Mouse (Mus musculus) adrenal gland, adult (tissue): Measurements from ENCODE around the gene BC034090.
"Not testable (repeated sequence)": the region's sequence is repeated elsewhere in the genome, so short reads cannot be mapped to it uniquely, and the experiment has no call there.

Experiments
- DNase-seq, 2 experiments: peaks; one replicate each; pipeline ENCODE4 v3.0.0; 2022 to 2023; ENCODE audit warnings: low spot score in 1 of 2; ENCODE audit not compliant: inconsistent age in 2 of 2

BC034090 gene

DNA sequence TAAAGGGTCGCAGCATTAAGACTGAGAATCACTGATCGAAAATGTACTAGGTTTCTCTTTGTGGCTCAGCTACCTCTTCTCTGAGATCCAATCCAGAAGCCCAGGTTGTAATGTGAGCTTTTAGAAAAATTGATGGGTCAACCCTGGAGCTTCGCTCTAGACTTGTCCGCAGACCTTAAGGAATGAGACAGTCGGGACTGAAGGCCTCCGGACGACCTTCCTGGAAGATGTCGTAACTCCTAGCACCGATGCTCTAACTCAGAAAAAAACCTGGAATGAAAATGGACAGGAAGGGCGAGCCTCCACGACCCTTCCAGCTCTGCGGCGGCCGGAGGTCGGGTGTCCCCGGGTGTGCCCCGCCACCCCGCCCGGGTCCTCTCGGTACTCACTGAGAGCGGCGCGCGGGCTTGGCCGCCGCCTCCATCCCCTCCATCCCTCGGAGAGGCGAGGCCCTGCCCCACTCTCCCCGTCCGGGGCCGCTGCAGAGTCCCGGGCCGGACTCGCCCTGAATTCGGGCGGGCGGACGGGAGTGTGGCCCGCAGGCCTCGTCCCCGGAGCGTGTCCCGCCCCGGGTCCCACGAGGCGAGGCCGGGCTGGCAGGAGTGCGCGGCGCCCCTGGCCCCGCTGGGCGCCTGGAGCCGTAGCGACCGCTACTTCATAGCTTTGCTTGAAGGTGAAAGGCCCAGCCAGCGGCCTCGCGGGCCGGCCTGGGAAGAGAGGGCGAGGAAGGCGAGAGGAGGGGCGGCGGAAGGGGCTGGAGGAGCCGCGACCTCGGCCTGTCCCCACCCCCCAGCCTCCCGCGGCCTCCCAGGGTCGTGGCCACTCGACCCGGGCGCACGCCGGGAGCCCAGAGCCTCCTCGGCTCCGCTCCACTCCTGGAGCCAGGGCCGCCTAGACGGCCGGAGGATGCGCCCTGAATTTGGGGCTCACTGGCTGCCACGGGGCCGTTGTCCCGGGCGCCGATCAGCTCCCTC lies at the start of gene BC034090:
TSS of gene BC034090 (minus strand) at position 648 of the 974 bp plus-strand sequence.
- peak; percentile 81 to 93 for DNase-seq

GRCm38 (mm10) chr1:155293446-155293845 lies 49.2 kb upstream of the BC034090 start:
- DNase-seq = peak; percentile 20 to 91

DNA sequence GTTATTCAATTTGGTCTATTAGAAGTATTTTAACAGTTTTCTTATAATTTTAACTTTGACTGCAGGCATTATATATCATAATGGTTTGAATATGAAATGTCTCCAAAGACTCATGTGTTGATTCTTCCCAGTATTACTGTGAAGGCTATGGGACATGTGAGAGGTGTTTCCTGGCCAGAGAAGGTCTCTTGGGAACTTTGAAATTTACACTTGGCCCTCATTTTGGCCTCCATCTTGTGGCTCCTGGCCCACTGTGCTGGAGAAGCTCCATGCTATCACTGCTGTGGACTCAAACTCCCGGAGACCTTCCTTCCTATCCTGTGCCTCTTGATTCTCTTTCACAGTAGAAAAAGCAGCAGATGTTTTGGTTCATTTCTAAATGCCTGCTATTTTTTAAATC lies 45.2 kb upstream of the BC034090 start:
- no peak for DNase-seq

GRCm38 (mm10) chr1:155288033-155288432 lies 43.8 kb upstream of the BC034090 start:
- DNase-seq = no peak

DNA sequence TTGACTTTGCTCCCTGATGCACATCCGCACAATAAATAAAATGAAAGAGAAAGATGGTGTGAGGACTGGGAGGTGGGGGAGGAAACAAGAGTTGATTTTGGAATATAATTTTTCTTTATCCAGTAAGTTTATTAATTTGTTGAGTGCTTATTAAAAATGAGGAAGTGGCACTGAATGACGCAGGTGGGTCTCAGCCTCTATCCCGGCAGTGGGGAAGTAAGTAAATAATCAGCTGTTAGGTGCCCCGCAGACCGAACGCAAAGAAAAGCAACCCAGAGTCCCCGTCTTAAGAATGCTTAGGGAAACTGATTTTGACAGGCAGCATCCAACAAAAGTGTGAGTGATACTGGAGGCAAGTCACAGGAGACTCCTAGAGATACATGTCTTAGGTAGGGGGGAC lies 39.6 kb upstream of the BC034090 start:
- DNase-seq = no peak

DNA sequence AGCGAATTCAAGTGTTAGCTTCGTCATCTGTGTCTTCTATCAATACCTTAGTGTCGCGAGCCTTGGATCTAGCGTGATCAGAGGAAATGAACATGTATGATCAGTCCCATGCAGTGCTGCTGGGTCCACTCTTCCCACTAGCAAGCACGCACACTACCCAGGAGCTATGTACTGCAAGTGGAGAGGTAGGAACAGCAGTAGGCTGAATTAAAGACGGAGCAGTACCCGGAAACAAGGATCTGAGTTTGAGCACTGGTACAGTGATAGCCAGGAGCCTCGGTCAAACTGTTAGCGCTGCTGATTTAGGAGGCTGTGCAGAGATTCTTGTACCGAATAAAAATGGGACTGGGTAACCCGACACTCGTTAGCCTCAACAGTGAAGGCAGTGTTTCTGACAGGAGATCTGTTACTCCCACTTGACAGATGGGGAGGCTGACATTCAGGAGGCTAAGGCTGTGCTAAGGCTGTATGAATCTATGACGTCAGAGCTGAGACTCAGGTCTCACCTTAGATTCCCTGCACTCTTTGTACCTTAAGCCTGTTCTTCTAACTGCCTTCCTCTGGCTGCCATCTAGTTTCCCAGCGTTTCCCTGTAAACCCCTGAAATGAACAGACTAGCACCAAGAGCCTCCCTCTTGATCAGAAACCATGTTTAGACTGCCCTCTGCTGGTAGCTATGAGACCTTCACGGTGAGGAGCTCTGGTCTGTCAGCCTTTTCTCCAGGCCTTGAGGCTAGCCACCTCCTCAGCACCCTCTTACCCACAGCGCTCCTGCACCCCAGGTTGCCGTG lies 37.0 kb upstream of the BC034090 start:
- DNase-seq = peak; percentile 74 to 91

GRCm38 (mm10) chr1:155280306-155280705 lies 36.1 kb upstream of the BC034090 start:
- DNase-seq = no peak

DNA sequence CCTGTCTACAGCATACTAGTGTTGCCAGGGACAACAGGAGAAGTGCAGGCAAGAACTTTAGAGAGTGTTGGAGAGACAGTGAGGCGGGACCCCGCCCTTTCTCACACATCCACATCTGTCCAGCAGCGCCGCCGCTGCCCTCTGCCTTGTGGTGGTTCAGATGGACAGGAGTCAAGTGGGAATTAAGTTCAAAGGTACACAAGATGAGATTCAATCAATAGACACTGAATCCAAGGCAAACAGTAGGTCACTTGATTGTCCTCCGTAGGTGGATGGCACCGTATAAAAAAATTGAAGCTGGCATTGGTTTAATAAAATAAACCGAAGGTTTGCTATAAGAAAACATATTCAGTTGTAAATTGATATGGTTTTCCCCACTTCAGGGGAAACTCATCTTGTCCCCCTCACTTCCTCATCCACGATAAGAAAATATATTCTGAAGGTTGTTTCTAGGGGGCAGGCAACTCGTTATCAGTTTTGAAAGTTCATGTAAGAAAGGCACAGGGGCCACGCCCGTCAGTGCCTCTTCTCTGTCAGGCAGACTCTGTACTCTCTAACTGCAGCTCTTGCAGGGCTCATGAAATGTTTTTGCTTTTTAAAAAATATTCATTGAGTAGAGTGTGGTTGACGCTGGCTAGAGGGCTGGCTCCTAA lies 32.3 kb upstream of the BC034090 start:
- no peak for DNase-seq

DNA sequence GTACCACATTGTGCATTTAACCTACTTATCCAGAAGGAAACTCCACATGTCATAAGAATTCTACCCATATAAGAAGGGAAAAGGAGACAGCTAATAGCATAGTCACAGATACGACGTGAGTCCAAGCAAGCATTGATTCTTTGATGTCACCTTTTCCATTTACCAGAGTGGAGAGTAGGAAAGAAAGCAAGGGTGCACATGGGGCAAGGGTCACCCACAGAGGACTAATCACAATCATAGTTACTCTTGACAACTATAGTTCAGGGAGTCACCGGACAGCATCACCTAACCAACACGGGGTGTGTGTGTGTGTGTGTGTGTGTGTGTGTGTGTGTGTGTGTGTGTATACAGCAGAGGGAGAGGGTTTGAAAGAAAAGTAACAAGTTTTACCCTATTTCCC lies 31.5 kb upstream of the BC034090 start:
- no peak for DNase-seq

- peak; percentile 30 to 42 for DNase-seq
Observed at GRCm38 (mm10) chr1:155274976-155275375, 30.7 kb upstream of the BC034090 start.

GRCm38 (mm10) chr1:155272953-155273352 lies 28.7 kb upstream of the BC034090 start:
- DNase-seq = no peak

- DNase-seq = not testable (repeated sequence)
Observed at GRCm38 (mm10) chr1:155262496-155262895, 18.3 kb upstream of the BC034090 start.

- DNase-seq = no peak
Observed at GRCm38 (mm10) chr1:155254309-155254708, 10.1 kb upstream of the BC034090 start.

GRCm38 (mm10) chr1:155253126-155253525 lies 8.9 kb upstream of the BC034090 start:
- DNase-seq = no peak

DNA sequence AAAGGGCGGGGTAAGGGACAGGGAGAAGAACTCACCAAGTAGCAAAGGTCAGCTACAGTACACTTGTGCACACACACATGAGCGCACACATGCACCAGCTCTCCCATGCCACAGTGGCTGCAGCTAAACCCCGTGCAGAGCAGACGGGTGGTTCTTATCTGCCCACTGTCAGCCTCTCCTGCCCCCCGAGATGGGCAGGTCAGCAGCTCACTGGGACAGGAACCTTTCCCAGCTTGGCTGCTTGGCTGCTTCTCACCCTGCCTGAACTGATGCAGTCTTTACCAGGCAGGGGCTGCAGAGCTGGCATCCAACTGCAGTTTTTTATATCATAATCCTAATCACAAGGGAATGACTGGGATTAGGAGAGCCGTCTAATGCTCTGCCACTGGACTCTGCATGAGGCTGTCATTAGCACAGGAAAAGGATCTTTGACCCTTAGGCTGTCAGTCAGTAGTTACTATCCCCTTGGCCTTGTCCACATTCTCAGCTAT lies 8.4 kb upstream of the BC034090 start:
- no peak for DNase-seq

DNA sequence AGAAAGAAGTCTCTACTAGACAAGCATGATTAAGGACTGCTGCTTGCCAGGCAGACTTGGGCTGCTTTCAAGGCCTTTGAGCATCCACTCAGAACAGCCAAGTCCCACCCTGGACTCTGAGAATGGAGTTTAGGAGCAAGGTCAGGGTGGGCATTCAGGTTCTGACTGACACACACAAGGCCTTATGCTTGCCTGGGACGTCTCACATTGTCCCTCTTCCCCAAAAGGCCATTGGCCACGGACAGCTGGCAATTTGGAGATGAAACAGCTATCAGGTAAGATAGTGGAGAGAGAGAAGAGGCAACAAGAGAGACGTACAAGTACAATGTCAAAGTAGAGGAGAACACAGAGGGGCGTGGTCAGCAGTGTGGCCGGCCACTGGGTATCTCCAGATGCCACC lies 7.4 kb upstream of the BC034090 start:
- DNase-seq = no peak

- DNase-seq = no peak
Observed at GRCm38 (mm10) chr1:155250531-155251135, 6.4 kb upstream of the BC034090 start.

DNA sequence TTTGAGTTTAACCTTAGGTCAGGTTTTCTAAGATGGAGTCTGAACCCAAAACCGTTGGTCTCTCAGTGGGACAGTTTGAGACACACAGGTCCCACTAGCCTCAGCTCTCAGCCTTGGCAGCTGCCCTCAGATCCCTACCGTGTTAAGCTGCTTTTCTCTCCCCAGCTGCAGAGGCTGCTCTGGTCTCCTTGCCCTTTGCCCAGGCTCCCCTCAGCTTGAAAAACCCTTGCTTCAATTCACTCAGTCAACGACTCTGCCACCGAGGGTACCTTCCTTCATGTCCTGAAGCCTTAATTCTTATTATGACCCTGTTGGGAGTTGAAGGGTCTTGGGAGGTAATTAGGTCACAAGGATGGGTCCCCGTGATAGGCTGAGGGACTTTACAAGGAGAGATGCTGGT lies 5.7 kb upstream of the BC034090 start:
- DNase-seq = no peak

- DNase-seq = no peak
Observed at GRCm38 (mm10) chr1:155248041-155248440, 3.8 kb upstream of the BC034090 start.

DNA sequence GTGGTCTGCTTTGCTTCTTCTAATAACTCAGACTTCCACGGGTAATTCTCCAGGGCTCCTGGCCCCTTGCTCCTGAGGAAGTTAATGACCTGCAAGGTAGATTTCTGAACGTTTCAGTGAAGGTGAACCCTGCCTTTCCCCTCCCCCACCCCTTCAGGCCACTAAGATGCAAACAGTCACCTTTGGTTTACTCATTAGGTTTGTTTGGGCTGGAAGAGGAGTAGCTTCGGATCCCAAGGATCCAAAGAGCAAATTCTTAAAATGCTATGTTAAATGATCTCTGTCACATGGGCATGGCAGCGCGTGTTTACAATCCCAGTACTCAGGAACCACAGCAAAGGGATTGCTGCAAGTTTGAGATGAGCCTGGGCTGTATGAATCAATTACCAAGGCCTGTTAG lies 3.2 kb upstream of the BC034090 start:
- no peak for DNase-seq

- no peak for DNase-seq
Observed at GRCm38 (mm10) chr1:155245516-155245915, 1.3 kb upstream of the BC034090 start.
